Mouse (Mus musculus) CH12.LX (cell line): ENCODE measurements around the gene Cfap74. TPM values are rescaled to one million over a fixed set of nuclear protein-coding genes. Genes with fewer than 3 reads are reported as not detected.

Experiments used
- DNase-seq: peaks from one replicate; pipeline ENCODE4 v3.0.0-alpha.2; 2013; ENCODE audit errors: extremely low read depth
- H3K27ac ChIP-seq: 2 replicates; pipeline ENCODE4 v1.5.1; 2012; ENCODE audit warnings: low read depth, mild to moderate bottlenecking, control low read depth, moderate library complexity; ENCODE audit not compliant: insufficient read depth
- H3K27me3 ChIP-seq: replicated peaks from 2 replicates; pipeline ENCODE3; 2012; ENCODE audit warnings: inconsistent platforms
- H3K36me3 ChIP-seq, 2 experiments: replicated peaks in 1 of 2; 2 replicates each; pipeline versions ENCODE3 to v1.6.1; 2012; ENCODE audit warnings: inconsistent platforms in 1 of 2, low read length in 1 of 2, mild to moderate bottlenecking in 1 of 2, mixed read lengths in 1 of 2, moderate library complexity in 1 of 2; ENCODE audit not compliant: control insufficient read depth in 1 of 2, insufficient read depth in 1 of 2
- H3K4me1 ChIP-seq, 2 experiments: 2 replicates each; pipeline ENCODE4 v1.6.1; 2012; ENCODE audit warnings: inconsistent platforms in 1 of 2, moderate library complexity in 1 of 2; ENCODE audit not compliant: insufficient read depth in 2 of 2, control insufficient read depth in 1 of 2
- H3K4me2 ChIP-seq: 2 replicates; pipeline ENCODE4 v1.6.1; 2012; ENCODE audit warnings: low read depth, mild to moderate bottlenecking, control low read depth; ENCODE audit not compliant: poor library complexity, insufficient read depth, severe bottlenecking
- H3K4me3 ChIP-seq, 3 experiments: fragments of 150-350 bp in 1 of 3; sonication (generic) in 1 of 3; replicated peaks in 1 of 3; 2 replicates each; pipeline versions ENCODE3 to v1.5.1; 2011 to 2012; ENCODE audit warnings: low read depth in 2 of 3, low read length in 2 of 3, mild to moderate bottlenecking in 2 of 3, moderate library complexity in 2 of 3, control low read depth in 1 of 3, improper control_type of control experiment in 1 of 3, inconsistent platforms in 1 of 3, mixed read lengths in 1 of 3; ENCODE audit not compliant: poor library complexity in 1 of 3
- H3K79me2 ChIP-seq: replicated peaks from 2 replicates; pipeline ENCODE4 v1.6.1; 2012; ENCODE audit warnings: mild to moderate bottlenecking, moderate library complexity; ENCODE audit not compliant: control insufficient read depth, poor library complexity, insufficient read depth, severe bottlenecking; ENCODE audit errors: extremely low read depth
- H3K9ac ChIP-seq: 2 replicates; pipeline ENCODE4 v1.6.1; 2012; ENCODE audit warnings: low read depth, mild to moderate bottlenecking, control low read depth, moderate library complexity; ENCODE audit not compliant: insufficient read depth
- H3K9me3 ChIP-seq: replicated peaks from 2 replicates; pipeline ENCODE3; 2012; ENCODE audit warnings: low read length, inconsistent platforms, mixed read lengths
- BHLHE40 ChIP-seq: IDR thresholded peaks from 2 replicates; pipeline ENCODE4 v1.6.1; 2011; ENCODE audit warnings: mild to moderate bottlenecking, low read depth, low read length, improper control_type of control experiment
- CHD1 ChIP-seq: IDR thresholded peaks from 2 replicates; pipeline ENCODE4 v1.6.1; 2012; ENCODE audit warnings: low read depth, low read length, improper control_type of control experiment, inconsistent platforms
- CHD2 ChIP-seq: IDR thresholded peaks from 2 replicates; pipeline ENCODE4 v1.6.1; 2011; ENCODE audit warnings: low read length, improper control_type of control experiment
- CTCF ChIP-seq, 2 experiments: IDR thresholded peaks in 1 of 2; conservative IDR thresholded peaks in 1 of 2; 2 replicates each; pipeline ENCODE4 v1.5.1; 2011 to 2012; ENCODE audit warnings: low read depth in 2 of 2, low read length in 2 of 2, improper control_type of control experiment in 1 of 2, inconsistent platforms in 1 of 2, mild to moderate bottlenecking in 1 of 2, moderate library complexity in 1 of 2
- E2F4 ChIP-seq: IDR thresholded peaks from 2 replicates; pipeline ENCODE4 v1.6.1; 2011; ENCODE audit warnings: low read depth, low read length, improper control_type of control experiment; ENCODE audit not compliant: insufficient replicate concordance
- EP300 ChIP-seq: IDR thresholded peaks from 2 replicates; pipeline ENCODE4 v1.6.1; 2011; ENCODE audit warnings: low read length, improper control_type of control experiment
- HCFC1 ChIP-seq: IDR thresholded peaks from 2 replicates; pipeline ENCODE4 v1.6.1; 2012; ENCODE audit warnings: low read depth, mild to moderate bottlenecking, inconsistent platforms, low read length, improper control_type of control experiment
- MAX ChIP-seq: IDR thresholded peaks from 2 replicates; pipeline ENCODE4 v1.6.1; 2011; ENCODE audit warnings: low read length, improper control_type of control experiment
- MAZ ChIP-seq: IDR thresholded peaks from 2 replicates; pipeline ENCODE4 v1.6.1; 2012; ENCODE audit warnings: low read depth, mild to moderate bottlenecking, inconsistent platforms, low read length, improper control_type of control experiment, moderate library complexity
- MEF2A ChIP-seq: IDR thresholded peaks from 2 replicates; pipeline ENCODE4 v1.6.1; 2014; ENCODE audit warnings: low read depth, mild to moderate bottlenecking, inconsistent platforms, low read length, improper control_type of control experiment, borderline replicate concordance
- MXI1 ChIP-seq: IDR thresholded peaks from 2 replicates; pipeline ENCODE4 v1.6.1; 2011; ENCODE audit warnings: mild to moderate bottlenecking, low read depth, low read length, improper control_type of control experiment
- NELFE ChIP-seq: IDR thresholded peaks from 2 replicates; pipeline ENCODE4 v1.6.1; 2011; ENCODE audit warnings: low read depth, low read length, improper control_type of control experiment
- NRF1 ChIP-seq: IDR thresholded peaks from 2 replicates; pipeline ENCODE4 v1.6.1; 2014; ENCODE audit warnings: low read depth, mild to moderate bottlenecking, inconsistent platforms, low read length, improper control_type of control experiment, moderate library complexity
- PAX5 ChIP-seq: IDR thresholded peaks from 2 replicates; pipeline ENCODE4 v1.6.1; 2012; ENCODE audit warnings: low read length, inconsistent platforms, mixed read lengths
- POLR2AphosphoS2 ChIP-seq: IDR thresholded peaks from 2 replicates; pipeline ENCODE4 v1.6.1; 2011; ENCODE audit warnings: low read depth, low read length, improper control_type of control experiment
- RCOR1 ChIP-seq: conservative IDR thresholded peaks from 2 replicates; pipeline ENCODE4 v1.6.1; 2012; ENCODE audit warnings: low read depth, mild to moderate bottlenecking, inconsistent platforms, low read length, improper control_type of control experiment
- TBP ChIP-seq: conservative IDR thresholded peaks from 2 replicates; pipeline ENCODE4 v1.6.1; 2011; ENCODE audit warnings: low read depth, low read length, improper control_type of control experiment
- USF2 ChIP-seq: conservative IDR thresholded peaks from 2 replicates; pipeline ENCODE4 v1.6.1; 2011; ENCODE audit warnings: low read depth, low read length, improper control_type of control experiment
- ZC3H11A ChIP-seq: IDR thresholded peaks from 2 replicates; pipeline ENCODE4 v1.6.1; 2012; ENCODE audit warnings: low read depth, mild to moderate bottlenecking, inconsistent platforms, low read length, improper control_type of control experiment
- ZKSCAN1 ChIP-seq: IDR thresholded peaks from 2 replicates; pipeline ENCODE4 v1.6.1; 2012; ENCODE audit warnings: low read depth, inconsistent platforms, low read length, improper control_type of control experiment, borderline replicate concordance
- ZNF384 ChIP-seq: IDR thresholded peaks from 2 replicates; pipeline ENCODE4 v1.6.1; 2012; ENCODE audit warnings: low read depth, low read length, improper control_type of control experiment, inconsistent platforms
- dilution Hi-C: fragments of 300-500 bp; cut with MboI; formaldehyde crosslinking; loops from 2 replicates; pipeline ENCODE4 v1.14.3; 2020; ENCODE audit warnings: low sequenced_read_pairs; ENCODE audit not compliant: extremely low pct_unique_long_range_greater_than_20kb, extremely low pct_ligation_motif_present
- in situ Hi-C: fragments of 300-500 bp; cut with MboI; formaldehyde crosslinking; loops from 3 replicates; pipeline ENCODE4 v1.14.3; 2019; ENCODE audit warnings: low sequenced_read_pairs, low pct_ligation_motif_present, low pct_unique_long_range_greater_than_20kb, mixed read lengths
- polyA plus RNA-seq: library from polyadenylated mRNA; unstranded; fragments of >175 nt; gene quantifications from 2 replicates; pipeline ENCODE4 v1.2.1, GENCODE M21; 2012; ENCODE audit warnings: low read depth; ENCODE audit not compliant: insufficient read length
- total RNA-seq, 2 experiments: library from RNA; depleted of rRNA; stranded (reverse); fragments of 300-350 nt in 1 of 2; fragments of >200 nt in 1 of 2; gene quantifications; 2 replicates each; pipeline ENCODE4 v1.2.3; 2012 to 2014

The Cfap74 gene
- total and polyA plus RNA-seq, 3 experiments, result 4.7 to 8.5 (median 5.2) TPM

DNA sequence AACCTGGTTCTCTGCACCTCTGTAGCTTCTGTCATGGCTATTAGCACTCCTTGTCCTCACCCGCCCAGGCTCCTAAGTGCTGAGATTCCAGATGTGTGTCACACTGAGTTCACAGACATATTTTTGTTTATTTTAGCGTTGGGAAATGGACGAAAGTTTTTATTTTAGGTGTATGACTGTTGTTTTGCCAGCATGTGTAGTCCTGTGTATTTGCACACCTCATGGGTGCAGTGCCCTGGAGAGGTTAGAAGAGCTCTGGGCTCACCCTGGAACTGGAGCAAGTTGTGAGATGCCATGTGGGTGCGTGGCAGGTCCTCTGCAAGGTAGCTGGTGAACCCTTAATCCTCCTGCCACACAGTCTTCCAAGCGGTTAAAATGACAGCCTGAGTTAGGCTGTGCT is 46.5 kb upstream of the Cfap74 start:
- H3K9ac ChIP-seq, result no peak overlapping the region
- no peak for DNase-seq
- no peaks in the 10 kb centered on the region for H3K79me2 ChIP-seq
- dilution Hi-C loops, result no loop called here
- H3K4me2 ChIP-seq, result peak overlapping the region; percentile 17
- peaks cover 36% of the 10 kb centered on the region in 2 experiments for H3K4me1 ChIP-seq
- no peak overlapping the region for H3K27ac ChIP-seq
- peaks cover 13% of the 10 kb centered on the region for H3K9me3 ChIP-seq
- no peaks in the 10 kb centered on the region for H3K36me3 ChIP-seq
- TF ChIP-seq CHD2, result no peak
- TF ChIP-seq MXI1, result peak; percentile 20; the same call in 1 of the 2 replicates
- in situ Hi-C loops, result loop anchor here (10.0 kb wide), 1 partner anchor 212 kb away; no protein-coding TSS in a partner anchor
- peaks cover 47% of the 10 kb centered on the region for H3K27me3 ChIP-seq
- no peak overlapping the region for H3K4me3 ChIP-seq

DNA sequence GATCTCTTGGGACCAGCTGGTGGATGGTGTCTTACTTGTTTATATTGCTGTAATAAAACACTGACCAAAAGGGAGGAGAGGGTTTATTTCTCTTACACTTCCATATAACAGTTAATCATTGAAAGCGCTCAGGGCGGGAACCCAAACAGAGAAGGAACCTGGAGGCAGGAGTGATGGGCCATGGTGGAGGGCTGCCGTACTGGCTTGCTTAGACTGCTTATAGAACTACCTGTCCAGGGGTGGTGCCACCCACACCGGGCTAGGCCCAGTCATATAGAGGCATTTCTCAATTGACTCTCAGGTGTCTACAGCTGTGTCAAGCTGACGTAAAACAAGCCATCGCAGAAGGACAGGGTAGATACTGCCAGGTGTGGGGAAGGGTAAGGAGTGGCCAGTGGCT is 42.2 kb upstream of the Cfap74 start:
- no peak for DNase-seq
- Histone ChIP-seq H3K9ac (no peak overlapping the region), H3K27ac (no peak overlapping the region), H3K4me3 (no peak overlapping the region), H3K27me3 (peaks cover 37% of the 10 kb centered on the region), H3K79me2 (no peaks in the 10 kb centered on the region), H3K4me1 (peaks cover 24 to 31% of the 10 kb centered on the region in 2 experiments), H3K36me3 (no peaks in the 10 kb centered on the region), H3K4me2 (no peak overlapping the region), H3K9me3 (peaks cover 2% of the 10 kb centered on the region)
- TF ChIP-seq MAZ (no peak), POLR2AphosphoS2 (no peak), RCOR1 (no peak), E2F4 (no peak), ZKSCAN1 (no peak), CTCF (conservative IDR thresholded peaks at IDR 0.05 in 1 of 2, IDR thresholded peaks at IDR 0.05 in 1 of 2; ENCODE audit: low read depth in 2 of 2, low read length in 2 of 2) (no peak), EP300 (no peak), CHD1 (no peak), NRF1 (no peak), USF2 (no peak), MEF2A (no peak), ZC3H11A (no peak), ZNF384 (no peak), PAX5 (no peak), HCFC1 (no peak), MAX (no peak), NELFE (no peak), TBP (no peak), BHLHE40 (no peak)
- dilution Hi-C loops (no loop called here), in situ Hi-C loops (loop anchor here (10.0 kb wide), 1 partner anchor 208 kb away; no protein-coding TSS in a partner anchor)
